Mouse (Mus musculus) heart, embryonic 10.5 days (tissue): ENCODE results near the gene Plekhm3. TPM values are rescaled to one million over a fixed set of nuclear protein-coding genes. Genes with fewer than 3 reads are reported as not detected.

Source experiments
- DNase-seq: peaks from one replicate; pipeline ENCODE4 v3.0.0-alpha.2; 2017; ENCODE audit warnings: low spot score
- H3K27ac ChIP-seq: fragments of 300-500 bp; sonication (generic); 2 replicates; pipeline ENCODE4 v1.5.1; 2016; ENCODE audit warnings: mild to moderate bottlenecking
- H3K27me3 ChIP-seq: fragments of 300-500 bp; sonication (generic); 2 replicates; pipeline ENCODE4 v1.6.1; 2016; ENCODE audit warnings: mild to moderate bottlenecking; ENCODE audit not compliant: poor library complexity, insufficient read depth, severe bottlenecking
- H3K36me3 ChIP-seq: fragments of 300-500 bp; sonication (generic); 2 replicates; pipeline ENCODE4 v1.6.1; 2016; ENCODE audit warnings: mild to moderate bottlenecking, moderate library complexity
- H3K4me1 ChIP-seq: fragments of 300-500 bp; sonication (generic); 2 replicates; pipeline ENCODE4 v1.6.1; 2016; ENCODE audit warnings: mild to moderate bottlenecking
- H3K4me3 ChIP-seq: fragments of 300-500 bp; sonication (generic); 2 replicates; pipeline ENCODE4 v1.5.1; 2016; ENCODE audit warnings: mild to moderate bottlenecking, moderate library complexity
- H3K9me3 ChIP-seq: fragments of 300-500 bp; sonication (generic); 2 replicates; pipeline ENCODE4 v1.6.1; 2016; ENCODE audit warnings: mild to moderate bottlenecking, moderate library complexity
- WGBS: fragments of 180-500 bp; shearing (Covaris S2); methylation state at CpG from one replicate; pipeline ENCODE4 v1.1.7; 2016; 5-methylcytosine and 5-hydroxymethylcytosine counted together
- polyA plus RNA-seq: library from polyadenylated mRNA; unstranded; fragments of >200 nt; fragmentation: Nextera tagmentation; extraction: Ambion mirVana; gene quantifications from 2 replicates; pipeline ENCODE4 v1.2.1, GENCODE M21; 2016

Plekhm3 gene
- polyA plus RNA-seq, 1 experiment from 2014 or later = 9.3 TPM

GRCm38 (mm10) chr1:64924283-64924682 lies 32.3 kb downstream of the Plekhm3 start:
- Histone ChIP-seq H3K4me1 (0 out of 2 replicates have a peak, but pooled peaks cover 8% of the 10 kb centered on the region), H3K27me3 (no peaks in the 10 kb centered on the region), H3K4me3 (no peak overlapping the region), H3K36me3 (peaks cover 9% of the 10 kb centered on the region; the same call in 1 of the 2 replicates), H3K27ac (no peak overlapping the region), H3K9me3 (no peaks in the 10 kb centered on the region)
- no peak for DNase-seq
- 79% methylated on average over 12 of the region's 12 CpGs for WGBS

GRCm38 (mm10) chr1:64918810-64919528 lies 37.7 kb downstream of the Plekhm3 start:
- WGBS = 51% methylated on average over 14 of the region's 14 CpGs
- peak overlapping the region; percentile 22; the same call in 1 of the 2 replicates for H3K27ac ChIP-seq
- H3K4me3 ChIP-seq = no peak overlapping the region; the same call in 1 of the 2 replicates
- no peak for DNase-seq
- H3K36me3 ChIP-seq = peaks cover 9% of the 10 kb centered on the region; the same call in 1 of the 2 replicates
- no peaks in the 10 kb centered on the region for H3K9me3 ChIP-seq
- H3K4me1 ChIP-seq = 0 out of 2 replicates have a peak, but pooled peaks cover 6% of the 10 kb centered on the region
- no peaks in the 10 kb centered on the region for H3K27me3 ChIP-seq

- WGBS = 85% methylated on average over 7 of the region's 7 CpGs
- Histone ChIP-seq H3K4me3 (no peak overlapping the region), H3K4me1 (0 out of 2 replicates have a peak, but pooled peaks cover 6% of the 10 kb centered on the region), H3K36me3 (peaks cover 9% of the 10 kb centered on the region; the same call in 1 of the 2 replicates), H3K27me3 (no peaks in the 10 kb centered on the region), H3K27ac (no peak overlapping the region), H3K9me3 (no peaks in the 10 kb centered on the region)
- no peak for DNase-seq
Measured at GRCm38 (mm10) chr1:64917966-64918365, 38.7 kb downstream of the Plekhm3 start.

GRCm38 (mm10) chr1:64916884-64917507 lies 39.6 kb downstream of the Plekhm3 start:
- Histone ChIP-seq H3K4me1 (0 out of 2 replicates have a peak, but pooled peaks cover 6% of the 10 kb centered on the region), H3K27me3 (no peaks in the 10 kb centered on the region), H3K27ac (no peak overlapping the region), H3K9me3 (no peaks in the 10 kb centered on the region), H3K36me3 (peaks cover 7% of the 10 kb centered on the region; the same call in 1 of the 2 replicates), H3K4me3 (no peak overlapping the region)
- DNase-seq = no peak
- 51% methylated on average over 5 of the region's 5 CpGs for WGBS

- Histone ChIP-seq H3K36me3 (no peaks in the 10 kb centered on the region), H3K4me3 (no peak overlapping the region), H3K27me3 (no peaks in the 10 kb centered on the region), H3K27ac (no peak overlapping the region), H3K9me3 (no peaks in the 10 kb centered on the region), H3K4me1 (0 out of 2 replicates have a peak, but pooled peaks cover 4% of the 10 kb centered on the region)
- no peak for DNase-seq
- WGBS = 90% methylated on average over 3 of the region's 3 CpGs
Measured at GRCm38 (mm10) chr1:64914356-64914755, 42.3 kb downstream of the Plekhm3 start.

- DNase-seq = no peak
- Histone ChIP-seq H3K27ac (no peak overlapping the region), H3K9me3 (no peaks in the 10 kb centered on the region), H3K4me1 (peaks cover 3% of the 10 kb centered on the region; the same call in 1 of the 2 replicates), H3K4me3 (no peak overlapping the region), H3K27me3 (no peaks in the 10 kb centered on the region), H3K36me3 (no peaks in the 10 kb centered on the region)
- 84% methylated on average over 2 of the region's 2 CpGs for WGBS
Measured at GRCm38 (mm10) chr1:64907740-64908139, 48.9 kb downstream of the Plekhm3 start.

GRCm38 (mm10) chr1:64906226-64906625 lies 50.4 kb downstream of the Plekhm3 start:
- no peaks in the 10 kb centered on the region for H3K36me3 ChIP-seq
- H3K27me3 ChIP-seq = no peaks in the 10 kb centered on the region
- no peak overlapping the region for H3K27ac ChIP-seq
- 31% methylated on average over 1 of the region's 1 CpGs for WGBS
- peaks cover 6% of the 10 kb centered on the region; the same call in 1 of the 2 replicates for H3K4me1 ChIP-seq
- no peak overlapping the region for H3K4me3 ChIP-seq
- DNase-seq = no peak
- H3K9me3 ChIP-seq = no peaks in the 10 kb centered on the region

GRCm38 (mm10) chr1:64903415-64903814 lies 53.2 kb downstream of the Plekhm3 start:
- H3K36me3 ChIP-seq = no peaks in the 10 kb centered on the region
- no peaks in the 10 kb centered on the region for H3K9me3 ChIP-seq
- peaks cover 6% of the 10 kb centered on the region; the same call in 1 of the 2 replicates for H3K4me1 ChIP-seq
- DNase-seq = no peak
- no peak overlapping the region for H3K27ac ChIP-seq
- H3K4me3 ChIP-seq = no peak overlapping the region
- no peaks in the 10 kb centered on the region for H3K27me3 ChIP-seq
- WGBS = 86% methylated on average over 4 of the region's 4 CpGs

- Histone ChIP-seq H3K36me3 (no peaks in the 10 kb centered on the region), H3K27me3 (no peaks in the 10 kb centered on the region), H3K4me3 (no peak overlapping the region), H3K9me3 (no peaks in the 10 kb centered on the region), H3K27ac (no peak overlapping the region), H3K4me1 (peaks cover 6% of the 10 kb centered on the region; the same call in 1 of the 2 replicates)
- DNase-seq = no peak
- WGBS = 63% methylated on average over 2 of the region's 2 CpGs
Measured at GRCm38 (mm10) chr1:64902804-64903203, 53.8 kb downstream of the Plekhm3 start.

GRCm38 (mm10) chr1:64899763-64900162 lies 56.9 kb downstream of the Plekhm3 start:
- no peak overlapping the region for H3K4me3 ChIP-seq
- 78% methylated on average over 3 of the region's 3 CpGs for WGBS

GRCm38 (mm10) chr1:64897485-64897884 lies 59.1 kb downstream of the Plekhm3 start:
- H3K4me3 ChIP-seq = no peak overlapping the region
- no peak for DNase-seq
- H3K9me3 ChIP-seq = no peaks in the 10 kb centered on the region
- no peaks in the 10 kb centered on the region for H3K4me1 ChIP-seq
- 95% methylated on average over 2 of the region's 2 CpGs for WGBS
- no peaks in the 10 kb centered on the region for H3K36me3 ChIP-seq
- H3K27me3 ChIP-seq = no peaks in the 10 kb centered on the region
- H3K27ac ChIP-seq = no peak overlapping the region

More at GRCm38 (mm10) chr1:64899763-64900162, 56.9 kb downstream of the Plekhm3 start:
- no peaks in the 10 kb centered on the region for H3K27me3 ChIP-seq
- DNase-seq = no peak
- no peak overlapping the region for H3K27ac ChIP-seq
- no peaks in the 10 kb centered on the region for H3K9me3 ChIP-seq
- peaks cover 6% of the 10 kb centered on the region; the same call in 1 of the 2 replicates for H3K4me1 ChIP-seq
- no peaks in the 10 kb centered on the region for H3K36me3 ChIP-seq

GRCm38 (mm10) chr1:64893806-64894205 lies 62.8 kb downstream of the Plekhm3 start:
- 92% methylated on average over 7 of the region's 7 CpGs for WGBS
- no peak for DNase-seq

GRCm38 (mm10) chr1:64891332-64891731 lies 65.3 kb downstream of the Plekhm3 start:
- H3K36me3 ChIP-seq = no peaks in the 10 kb centered on the region
- H3K4me1 ChIP-seq = no peaks in the 10 kb centered on the region
- H3K9me3 ChIP-seq = no peaks in the 10 kb centered on the region
- no peak overlapping the region for H3K4me3 ChIP-seq
- no peaks in the 10 kb centered on the region for H3K27me3 ChIP-seq
- no peak overlapping the region for H3K27ac ChIP-seq
- 70% methylated on average over 4 of the region's 4 CpGs for WGBS
- no peak for DNase-seq

More at GRCm38 (mm10) chr1:64893806-64894205, 62.8 kb downstream of the Plekhm3 start:
- Histone ChIP-seq H3K4me3 (no peak overlapping the region), H3K27me3 (no peaks in the 10 kb centered on the region), H3K27ac (no peak overlapping the region), H3K36me3 (no peaks in the 10 kb centered on the region), H3K4me1 (no peaks in the 10 kb centered on the region), H3K9me3 (no peaks in the 10 kb centered on the region)
